Mouse (Mus musculus): ENCODE measurements around the gene Upk2.

DNA sequence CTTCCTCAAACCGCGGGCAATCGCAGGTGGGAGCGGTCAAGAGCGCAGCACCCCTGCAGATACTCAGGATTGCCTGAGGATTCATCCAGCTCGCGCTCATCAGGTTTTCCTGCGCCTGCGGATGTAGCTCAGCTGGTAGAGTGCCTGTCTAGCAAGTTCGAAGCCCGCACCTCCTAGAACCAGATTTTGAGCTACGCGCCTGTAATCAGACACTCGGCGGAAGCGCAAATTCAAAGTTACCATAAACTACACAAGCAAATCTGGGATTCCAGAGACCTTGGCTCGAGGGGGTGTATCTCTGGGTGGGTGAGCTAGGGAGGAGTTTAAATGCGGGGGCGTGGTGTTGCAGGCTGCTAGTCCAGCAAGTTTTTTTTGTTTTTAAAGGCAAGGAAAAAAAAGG, 13.8 kb downstream of the Upk2 start, which contains the start of gene Foxr1:
- TF ChIP-seq POLR2A (IDR thresholded peaks at IDR 0.05; ENCODE audit: borderline replicate concordance, extremely low read depth, insufficient read depth, insufficient read length, poor library complexity, severe bottlenecking) (no peak), CTCF (IDR thresholded peaks at IDR 0.05; ENCODE audit: borderline replicate concordance, extremely low read depth, insufficient read depth, insufficient read length) (no peak)
